Mouse (Mus musculus) CH12.LX (cell line): ENCODE results near the gene Pik3c2g.

Experiments used
- CTCF ChIP-seq, 2 experiments: IDR thresholded peaks in 1 of 2; conservative IDR thresholded peaks in 1 of 2; 2 replicates each; pipeline ENCODE4 v1.5.1; 2011 to 2012; ENCODE audit warnings: low read depth in 2 of 2, low read length in 2 of 2, improper control_type of control experiment in 1 of 2, inconsistent platforms in 1 of 2, mild to moderate bottlenecking in 1 of 2, moderate library complexity in 1 of 2
- E2F4 ChIP-seq: IDR thresholded peaks from 2 replicates; pipeline ENCODE4 v1.6.1; 2011; ENCODE audit warnings: low read depth, low read length, improper control_type of control experiment; ENCODE audit not compliant: insufficient replicate concordance
- JUND ChIP-seq: conservative IDR thresholded peaks from 2 replicates; pipeline ENCODE4 v1.6.1; 2011; ENCODE audit warnings: low read depth, low read length, improper control_type of control experiment
- KAT2A ChIP-seq: IDR thresholded peaks from 2 replicates; pipeline ENCODE4 v1.6.1; 2012; ENCODE audit warnings: low read length, improper control_type of control experiment, inconsistent platforms; ENCODE audit not compliant: insufficient replicate concordance
- MAX ChIP-seq: IDR thresholded peaks from 2 replicates; pipeline ENCODE4 v1.6.1; 2011; ENCODE audit warnings: low read length, improper control_type of control experiment
- MXI1 ChIP-seq: IDR thresholded peaks from 2 replicates; pipeline ENCODE4 v1.6.1; 2011; ENCODE audit warnings: mild to moderate bottlenecking, low read depth, low read length, improper control_type of control experiment
- POLR2A ChIP-seq: IDR thresholded peaks from 2 replicates; pipeline ENCODE4 v1.6.1; 2011; ENCODE audit warnings: low read depth, mild to moderate bottlenecking, improper control_type of control experiment, low read length
- TCF12 ChIP-seq: IDR thresholded peaks from 2 replicates; pipeline ENCODE4 v1.6.1; 2014; ENCODE audit warnings: low read depth, mild to moderate bottlenecking, inconsistent platforms, low read length, improper control_type of control experiment

DNA sequence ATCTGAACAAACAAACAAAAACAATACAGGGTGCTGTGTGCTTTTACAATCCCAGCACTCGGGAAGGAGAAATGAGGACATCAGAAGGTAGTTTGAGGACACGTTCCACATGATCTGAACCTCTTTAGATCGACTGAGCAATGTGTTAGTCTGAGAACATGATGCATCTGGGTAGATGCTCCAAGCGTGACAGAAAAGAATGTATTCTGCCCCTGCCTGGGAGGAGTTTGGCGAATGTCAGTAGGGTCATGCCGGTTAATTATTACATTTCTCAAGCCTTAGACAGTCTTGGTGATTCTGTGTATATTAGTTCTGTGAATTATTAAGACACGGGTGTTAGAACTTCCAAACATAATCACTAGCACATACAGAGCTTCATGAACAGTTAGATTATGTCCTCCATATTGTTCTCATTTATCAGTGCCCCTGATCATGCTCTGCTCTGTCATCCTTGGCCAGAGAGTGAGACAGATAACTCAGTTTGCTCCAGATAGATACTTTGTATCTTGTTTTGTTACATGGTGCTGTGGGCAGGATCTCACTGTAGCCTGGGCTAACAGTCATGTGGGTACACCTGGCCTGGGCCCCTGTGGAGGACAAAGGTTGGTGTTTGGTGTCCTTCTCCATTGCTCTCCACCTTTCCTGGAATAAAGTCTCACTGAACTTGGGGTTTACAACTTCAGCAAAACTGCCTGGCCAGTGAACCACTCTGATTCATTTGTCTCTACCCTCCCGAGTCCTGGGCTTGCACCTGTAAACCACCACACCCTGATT lies 360.3 kb downstream of the Pik3c2g start:
- TF ChIP-seq MAX (no peak), MXI1 (no peak), JUND (no peak), POLR2A (no peak), TCF12 (no peak), KAT2A (no peak), CTCF (conservative IDR thresholded peaks at IDR 0.05 in 1 of 2, IDR thresholded peaks at IDR 0.05 in 1 of 2; ENCODE audit: low read depth in 2 of 2, low read length in 2 of 2) (no peak), E2F4 (no peak)
